In the genomic region with DNA sequence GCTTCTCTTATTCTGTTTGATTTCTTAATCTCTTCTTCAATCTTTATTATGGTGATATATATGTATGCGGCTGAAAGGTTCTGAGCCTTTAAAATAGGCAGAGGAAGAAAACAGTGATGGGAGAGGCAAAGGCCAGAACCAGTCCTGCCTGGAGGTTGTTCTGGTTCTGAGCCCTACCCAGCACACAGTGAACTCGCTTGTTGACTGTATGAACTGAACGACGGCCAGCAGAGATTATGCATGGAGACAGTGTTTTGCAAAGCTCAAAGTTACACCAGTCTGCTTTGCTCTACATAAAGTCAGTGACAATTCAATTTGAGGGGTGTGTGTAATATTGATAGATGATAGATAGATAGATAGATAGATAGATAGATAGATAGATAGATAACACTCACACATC, we compare ENCODE assay signal across 16 mouse cellular contexts.
"Had no signal": no experiment of that assay in that cellular context is flagged by ENCODE, and none has a peak within 500 bp of the region (broad histone marks: within the 10 kb centered on the region; RNA-seq: fewer than 3 reads in every experiment).

No protein-coding gene starts in this region.

- DNase-seq: heart, adult 2 months; heart, postnatal 10 days; heart, postnatal 14 days; heart, postnatal 36 days; heart, postnatal 4 days; kidney, adult 11 months; kidney, adult 18-20 months; kidney, adult 2 months; kidney, adult 8-10 months; kidney, adult 9 months; kidney, postnatal 10 days; kidney, postnatal 14 days; kidney, postnatal 25 days; kidney, postnatal 36 days; kidney, postnatal 4 days; layer of hippocampus, adult 9-11 months had no signal
